Mouse (Mus musculus): Measurements from ENCODE around the gene Clip4.
"Not testable (repeated sequence)": the region's sequence is repeated elsewhere in the genome, so short reads cannot be mapped to it uniquely, and the experiment has no call there.

DNA sequence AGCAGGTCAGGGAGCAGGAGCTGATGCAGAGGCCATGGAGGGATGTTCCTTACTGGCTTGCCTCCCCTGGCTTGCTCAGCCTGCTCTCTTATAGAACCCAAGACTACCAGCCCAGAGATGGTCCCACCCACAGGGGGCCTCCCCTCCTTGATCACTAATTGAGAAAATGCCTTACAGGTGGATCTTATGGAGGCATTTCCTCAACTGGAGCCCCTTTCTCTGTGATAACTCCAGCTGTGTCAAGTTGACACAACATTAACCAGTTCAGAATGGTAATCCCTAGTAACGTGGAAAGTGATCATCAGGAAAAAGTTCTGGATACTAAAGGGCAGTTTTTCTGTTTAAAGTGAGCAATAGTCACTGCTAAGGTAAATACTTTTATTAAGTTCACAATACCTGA lies at the start of gene Clip4:
- not testable (repeated sequence) for TF ChIP-seq CTCF (IDR thresholded peaks at IDR 0.05; ENCODE audit: extremely low read depth, insufficient read length, insufficient replicate concordance, low read depth, low read length); POLR2A (IDR thresholded peaks at IDR 0.05; ENCODE audit: low read depth, low read length)
